Mouse (Mus musculus): ENCODE measurements around the gene Ppbp.

GRCm38 (mm10) chr5:90789306-90790073, 21.2 kb downstream of the Ppbp start:
- TF ChIP-seq CTCF (conservative IDR thresholded peaks at IDR 0.05; ENCODE audit: insufficient read depth, insufficient read length, low read depth, low read length) (no peak), POLR2A (IDR thresholded peaks at IDR 0.05; ENCODE audit: low read depth, low read length) (no peak)
